In the genomic region with DNA sequence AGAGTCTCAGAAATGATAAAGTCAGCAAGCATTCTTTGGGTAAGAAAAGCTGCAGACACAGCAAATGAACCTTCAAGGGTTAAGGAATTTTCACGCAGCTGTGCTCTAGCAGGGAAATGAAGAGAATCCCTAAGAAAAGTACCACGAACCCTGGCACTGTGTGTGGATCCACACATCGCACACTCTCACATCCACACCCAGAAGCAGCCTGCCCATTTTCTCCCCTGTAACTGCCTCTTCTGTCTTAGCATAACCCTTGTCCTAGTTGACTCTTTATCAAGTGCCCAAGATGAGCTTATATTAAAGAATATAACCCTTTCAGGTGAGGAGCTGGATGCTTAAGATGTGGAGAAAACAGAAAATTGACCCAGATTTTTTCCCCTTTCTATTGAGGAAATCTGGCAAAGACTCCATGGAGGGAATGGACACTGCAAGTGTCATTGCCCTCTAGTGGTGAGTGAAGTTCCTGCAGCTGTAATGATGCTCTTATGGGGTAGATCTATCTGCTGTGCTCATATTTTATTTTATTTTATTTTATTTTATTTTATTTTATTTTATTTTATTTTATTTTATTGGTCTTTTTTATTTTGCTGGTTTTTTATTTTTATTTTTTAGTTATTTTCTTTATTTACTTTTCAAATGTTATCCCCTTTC, we compare ENCODE assay signal across 9 mouse cellular contexts.
DNase-seq lines count a peak whose midpoint lies in the region; ATAC-seq lines count a peak whose summit lies in the region.
"Had no signal": no experiment of that assay in that cellular context is flagged by ENCODE, and none has a peak within 500 bp of the region (broad histone marks: within the 10 kb centered on the region; RNA-seq: fewer than 3 reads in every experiment).

No protein-coding gene starts in this region.

- no peaks in the 10 kb centered on the region for H3K9me3 ChIP-seq in hindbrain, embryonic 11.5 days (ENCODE audit: control insufficient read depth, low read length)
- H3K9me3 ChIP-seq in hindbrain, embryonic 12.5 days (replicated peaks) = no peaks in the 10 kb centered on the region
- no peaks in the 10 kb centered on the region for H3K9me3 ChIP-seq in embryonic facial prominence, embryonic 14.5 days (ENCODE audit: control insufficient read depth, low read length)
- no peaks in the 10 kb centered on the region for H3K9me3 ChIP-seq in neural tube, embryonic 14.5 days (ENCODE audit: control insufficient read depth, low read length)
- H3K9me3 ChIP-seq: embryonic facial prominence, embryonic 12.5 days had no signal

- ATAC-seq in hindbrain, embryonic 11.5 days (ENCODE audit: low FRiP score) = peak; percentile 86
- no peak for ATAC-seq in hindbrain, embryonic 12.5 days (ENCODE audit: low FRiP score)
- no peak for ATAC-seq in embryonic facial prominence, embryonic 14.5 days (ENCODE audit: low read depth)
- ATAC-seq in neural tube, embryonic 14.5 days (ENCODE audit: low read depth) = 0 out of 2 replicates have a peak, but pooled peaks have one; percentile 63

- no peak overlapping the region for H3K27ac ChIP-seq in hindbrain, embryonic 11.5 days (ENCODE audit: low read depth, low read length)
- no peak overlapping the region for H3K27ac ChIP-seq in hindbrain, embryonic 12.5 days
- H3K27ac ChIP-seq in embryonic facial prominence, embryonic 14.5 days (replicated peaks; ENCODE audit: low read depth, low read length) = no peak overlapping the region
- no peak overlapping the region for H3K27ac ChIP-seq in neural tube, embryonic 14.5 days (ENCODE audit: low read depth, low read length)
- H3K27ac ChIP-seq: embryonic facial prominence, embryonic 12.5 days had no signal

- peak; percentile 60 for DNase-seq in hindbrain, embryonic 11.5 days (ENCODE audit: low spot score)
- DNase-seq in A20 (ENCODE audit: low read depth, low spot score) (peak; percentile 7), NIH3T3 (ENCODE audit: low read depth) (peak; percentile 83)
- peak; percentile 31 for DNase-seq in embryonic facial prominence, embryonic 14.5 days (ENCODE audit: low spot score)
- peak; percentile 26 to 65 for DNase-seq in kidney, postnatal 36 days
- no peak for DNase-seq in frontal cortex, postnatal 25 days (ENCODE audit: low spot score in 2 of 2)

- no peak overlapping the region for H3K9ac ChIP-seq in hindbrain, embryonic 11.5 days (ENCODE audit: low read depth, low read length)
- no peak overlapping the region for H3K9ac ChIP-seq in hindbrain, embryonic 12.5 days
- H3K9ac ChIP-seq in embryonic facial prominence, embryonic 14.5 days (ENCODE audit: low read depth, low read length) = no peak overlapping the region
- no peak overlapping the region for H3K9ac ChIP-seq in neural tube, embryonic 14.5 days (replicated peaks; ENCODE audit: low read depth, low read length)
- H3K9ac ChIP-seq: embryonic facial prominence, embryonic 12.5 days had no signal

- H3K36me3 ChIP-seq in hindbrain, embryonic 11.5 days (ENCODE audit: control insufficient read depth, insufficient read depth, low read length) = no peaks in the 10 kb centered on the region
- H3K36me3 ChIP-seq in hindbrain, embryonic 12.5 days = no peaks in the 10 kb centered on the region
- H3K36me3 ChIP-seq in embryonic facial prominence, embryonic 14.5 days (ENCODE audit: control insufficient read depth, insufficient read depth, low read length) = no peaks in the 10 kb centered on the region
- no peaks in the 10 kb centered on the region for H3K36me3 ChIP-seq in neural tube, embryonic 14.5 days (ENCODE audit: control insufficient read depth, insufficient read depth, low read length)
- H3K36me3 ChIP-seq: embryonic facial prominence, embryonic 12.5 days had no signal

- 80% methylated on average over 3 of the region's 3 CpGs for WGBS in hindbrain, embryonic 11.5 days
- 84% methylated on average over 3 of the region's 3 CpGs for WGBS in hindbrain, embryonic 12.5 days
- 84% methylated on average over 3 of the region's 3 CpGs for WGBS in embryonic facial prominence, embryonic 14.5 days
- 87% methylated on average over 3 of the region's 3 CpGs for WGBS in neural tube, embryonic 14.5 days

- no peaks in the 10 kb centered on the region for H3K27me3 ChIP-seq in hindbrain, embryonic 11.5 days (ENCODE audit: control insufficient read depth, insufficient read depth, low read length)
- H3K27me3 ChIP-seq in hindbrain, embryonic 12.5 days = no peaks in the 10 kb centered on the region
- H3K27me3 ChIP-seq in embryonic facial prominence, embryonic 14.5 days (replicated peaks; ENCODE audit: control insufficient read depth, insufficient read depth, low read length) = no peaks in the 10 kb centered on the region
- no peaks in the 10 kb centered on the region for H3K27me3 ChIP-seq in neural tube, embryonic 14.5 days (ENCODE audit: control insufficient read depth, insufficient read depth, low read length)
- H3K27me3 ChIP-seq: embryonic facial prominence, embryonic 12.5 days had no signal

- no peaks in the 10 kb centered on the region for H3K4me1 ChIP-seq in hindbrain, embryonic 11.5 days (replicated peaks; ENCODE audit: control insufficient read depth, insufficient read depth, low read length)
- no peaks in the 10 kb centered on the region for H3K4me1 ChIP-seq in hindbrain, embryonic 12.5 days
- H3K4me1 ChIP-seq in embryonic facial prominence, embryonic 14.5 days (ENCODE audit: control insufficient read depth, insufficient read depth, low read length) = no peaks in the 10 kb centered on the region
- no peaks in the 10 kb centered on the region for H3K4me1 ChIP-seq in neural tube, embryonic 14.5 days (ENCODE audit: control insufficient read depth, insufficient read depth, low read length)
- H3K4me1 ChIP-seq: embryonic facial prominence, embryonic 12.5 days had no signal

- no peak overlapping the region for H3K4me3 ChIP-seq in hindbrain, embryonic 11.5 days (ENCODE audit: low read depth, low read length)
- no peak overlapping the region for H3K4me3 ChIP-seq in hindbrain, embryonic 12.5 days
- no peak overlapping the region for H3K4me3 ChIP-seq in embryonic facial prominence, embryonic 14.5 days (ENCODE audit: low read depth, low read length)
- no peak overlapping the region for H3K4me3 ChIP-seq in neural tube, embryonic 14.5 days (ENCODE audit: low read depth, low read length)
- H3K4me3 ChIP-seq: embryonic facial prominence, embryonic 12.5 days had no signal

- no peak overlapping the region for H3K4me2 ChIP-seq in hindbrain, embryonic 11.5 days (replicated peaks; ENCODE audit: low read depth, low read length)
- H3K4me2 ChIP-seq in hindbrain, embryonic 12.5 days (replicated peaks) = no peak overlapping the region
- H3K4me2 ChIP-seq in embryonic facial prominence, embryonic 14.5 days (ENCODE audit: low read depth, low read length) = no peak overlapping the region
- H3K4me2 ChIP-seq in neural tube, embryonic 14.5 days (ENCODE audit: low read depth, low read length) = no peak overlapping the region
- H3K4me2 ChIP-seq: embryonic facial prominence, embryonic 12.5 days had no signal

Comparison
In these comparisons a context has a peak if more than half of its experiments do, and no peak if none do; other contexts are left out.
1. ATAC-seq: peak in hindbrain, embryonic 11.5 days (single experiment) and neural tube, embryonic 14.5 days (single experiment); none in hindbrain, embryonic 12.5 days (single experiment) and embryonic facial prominence, embryonic 14.5 days (single experiment).
2. DNase-seq: peak in hindbrain, embryonic 11.5 days (single experiment), A20 (single experiment), NIH3T3 (single experiment), embryonic facial prominence, embryonic 14.5 days (single experiment) and kidney, postnatal 36 days (2 of 2); none in frontal cortex, postnatal 25 days (0 of 2).